Mouse (Mus musculus) spleen, postnatal 36 days (tissue): ENCODE results near the gene Apobec4.

ENCODE experiments used
- DNase-seq, 2 experiments: peaks; one replicate each; pipeline ENCODE4 v3.0.0; 2022; ENCODE audit warnings: low spot score in 2 of 2, mixed read lengths in 1 of 2

Apobec4 gene

DNA sequence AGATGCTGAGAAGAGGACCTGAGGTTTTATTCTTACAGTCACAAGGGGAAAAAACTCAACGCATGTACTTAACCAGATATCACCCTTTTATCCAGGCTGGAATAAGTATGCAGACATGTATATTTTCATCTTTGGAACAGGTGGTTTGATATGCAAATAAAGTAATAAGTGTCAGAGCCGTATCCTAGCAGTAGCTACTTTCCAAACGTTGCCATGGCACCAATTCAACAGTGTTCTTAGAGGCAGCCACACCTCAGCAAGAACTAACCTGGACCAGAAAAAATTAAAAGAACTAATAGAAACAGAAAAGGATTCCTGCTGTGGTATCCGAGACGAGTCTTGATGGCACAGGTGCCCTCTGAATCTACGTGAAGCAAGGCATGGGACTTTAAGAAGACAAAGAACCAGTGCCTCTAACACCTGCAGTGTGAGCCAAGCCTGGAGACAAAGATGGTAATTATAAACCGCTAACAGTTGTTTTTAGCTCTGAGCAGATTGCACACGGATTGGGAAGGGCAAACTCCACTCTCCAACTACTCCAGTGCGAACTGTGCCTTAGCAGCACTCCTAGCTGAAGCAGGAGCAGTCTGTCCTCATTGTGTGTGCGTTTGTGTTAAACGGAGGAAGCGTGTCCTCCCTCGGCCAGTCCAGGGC lies at the start of gene Apobec4:
Apobec4 (plus strand) TSS at position 240 of the 654 bp plus-strand sequence.
- no peak for DNase-seq

DNA sequence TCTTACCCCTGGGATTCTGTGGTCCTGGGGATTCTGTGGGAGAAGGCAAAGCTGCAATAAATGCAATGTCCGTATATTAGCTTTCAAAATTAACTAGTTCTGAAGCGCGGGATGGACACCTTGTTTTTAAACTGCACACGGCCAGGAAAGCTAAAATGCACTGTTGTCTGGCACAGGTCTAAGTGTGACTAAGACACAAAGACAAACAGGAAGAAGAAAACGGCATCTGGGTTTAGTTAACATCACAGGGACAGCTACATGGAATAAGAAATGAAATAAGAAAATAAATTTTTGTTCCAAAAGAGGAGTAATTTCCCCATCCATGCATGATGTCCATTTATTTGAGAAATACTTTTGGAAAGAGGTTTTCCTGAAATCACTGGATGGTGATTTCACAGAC lies 49.3 kb upstream of the Apobec4 start:
- DNase-seq, result no peak

DNA sequence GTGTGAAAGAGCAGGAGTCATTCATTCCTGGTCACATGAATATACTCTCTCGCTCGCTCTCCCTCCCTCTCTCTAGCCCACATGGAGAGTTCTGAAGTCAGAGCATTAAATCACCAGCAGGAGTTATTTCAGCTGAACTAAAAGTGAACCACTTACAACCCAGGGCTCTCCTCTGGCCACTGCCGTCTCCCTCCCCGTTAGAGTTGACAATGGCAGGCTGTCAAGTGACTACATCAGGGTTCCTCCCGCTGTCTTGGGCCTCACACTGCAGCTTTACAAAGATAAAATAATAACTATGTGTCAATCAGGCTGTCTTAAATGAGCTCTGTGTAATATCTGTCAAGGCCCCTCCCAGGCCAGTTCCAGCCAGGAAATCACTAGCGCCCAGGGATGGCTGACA lies 47.4 kb upstream of the Apobec4 start:
- DNase-seq, result no peak

DNA sequence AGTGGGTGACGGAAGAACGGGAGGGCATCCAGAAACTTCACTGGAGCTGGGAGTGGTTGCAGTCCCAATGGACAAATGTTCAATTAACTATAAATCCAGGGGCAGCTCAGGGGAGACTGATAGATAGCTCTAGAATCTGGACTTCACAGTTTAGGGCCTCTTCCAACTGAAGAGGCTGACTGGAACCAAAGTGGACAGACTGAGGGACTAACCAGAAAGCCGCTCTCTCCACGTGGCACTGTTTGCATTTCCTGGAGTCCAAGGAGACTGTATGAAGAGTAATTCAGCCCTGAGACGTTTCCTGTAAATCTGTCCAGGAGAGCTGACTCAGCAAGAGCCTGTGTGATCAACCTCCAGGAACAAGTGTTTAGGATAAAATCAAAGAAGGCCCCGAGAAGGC lies 46.4 kb upstream of the Apobec4 start:
- no peak for DNase-seq

DNA sequence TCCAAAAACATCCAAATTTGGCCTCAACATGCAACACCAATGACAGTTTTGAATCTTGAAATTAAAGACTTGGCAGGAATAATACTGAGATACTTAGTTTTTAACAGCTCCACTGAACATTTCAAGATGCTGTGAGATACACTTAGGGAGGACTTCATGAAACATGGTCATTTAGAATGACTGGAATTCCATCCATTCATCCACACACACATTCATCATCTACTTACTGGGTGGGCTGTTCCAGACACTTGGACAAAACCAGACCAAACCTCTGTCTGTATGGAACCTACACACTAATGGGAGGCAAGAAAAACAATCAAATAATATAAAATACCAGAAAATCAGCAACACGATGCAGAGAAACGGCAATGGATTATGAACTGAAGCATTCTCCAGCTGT lies 42.8 kb upstream of the Apobec4 start:
- no peak for DNase-seq

DNA sequence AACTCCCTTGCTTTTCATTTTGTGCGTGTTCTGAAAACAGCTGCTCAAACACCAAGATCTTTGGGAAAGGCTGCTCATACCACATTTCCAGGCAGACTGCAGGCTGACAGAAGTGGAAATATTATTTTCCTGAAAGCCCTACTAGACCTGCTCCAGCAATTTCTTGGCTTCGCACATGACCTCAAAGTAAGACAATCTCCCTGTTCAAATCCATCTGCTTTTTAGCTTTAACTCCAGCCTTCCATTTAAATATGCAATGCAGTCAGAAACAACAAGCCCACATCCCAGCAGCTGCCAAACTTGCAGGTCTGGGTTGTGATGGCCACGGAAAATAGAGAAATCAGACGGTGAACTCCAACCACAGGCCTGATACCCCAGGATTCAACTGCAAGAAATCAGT lies 39.3 kb upstream of the Apobec4 start:
- DNase-seq, result no peak

DNA sequence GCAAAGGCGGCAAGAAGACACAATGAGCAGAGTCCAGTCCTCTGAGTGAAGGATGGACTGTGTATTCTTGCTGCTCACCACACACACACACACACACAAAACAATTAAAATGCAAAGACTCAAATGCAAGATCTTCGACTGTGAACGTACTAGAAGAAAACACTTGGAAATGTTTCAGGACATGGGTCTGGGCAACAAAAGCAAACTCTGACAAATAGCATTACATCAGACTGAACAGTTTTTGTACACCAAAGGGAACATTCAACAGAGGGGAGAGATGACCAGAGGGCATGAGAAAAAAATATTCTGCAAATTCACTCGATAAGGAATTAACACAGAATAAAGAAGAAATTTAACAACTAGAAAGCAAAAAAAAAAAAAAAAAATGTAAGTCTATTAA lies 36.4 kb upstream of the Apobec4 start:
- DNase-seq, result no peak

DNA sequence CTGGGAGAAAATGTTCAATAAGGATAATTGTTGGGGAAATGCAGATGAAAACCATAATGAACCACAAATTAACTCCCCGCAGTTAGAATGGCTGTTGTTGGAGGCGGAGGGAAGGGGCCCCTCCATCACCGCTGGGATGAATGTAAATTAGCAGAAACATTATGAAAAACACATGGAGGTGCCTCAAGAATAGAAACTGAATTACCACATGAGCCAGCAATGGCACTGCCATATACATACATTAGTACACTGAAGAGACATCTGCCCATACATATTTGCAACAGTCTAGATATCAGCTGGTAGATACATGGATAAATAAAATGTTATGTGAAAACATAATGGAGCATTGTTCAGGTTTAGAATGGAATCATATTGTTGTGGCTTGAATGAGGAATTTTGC lies 35.9 kb upstream of the Apobec4 start:
- DNase-seq, result no peak

DNA sequence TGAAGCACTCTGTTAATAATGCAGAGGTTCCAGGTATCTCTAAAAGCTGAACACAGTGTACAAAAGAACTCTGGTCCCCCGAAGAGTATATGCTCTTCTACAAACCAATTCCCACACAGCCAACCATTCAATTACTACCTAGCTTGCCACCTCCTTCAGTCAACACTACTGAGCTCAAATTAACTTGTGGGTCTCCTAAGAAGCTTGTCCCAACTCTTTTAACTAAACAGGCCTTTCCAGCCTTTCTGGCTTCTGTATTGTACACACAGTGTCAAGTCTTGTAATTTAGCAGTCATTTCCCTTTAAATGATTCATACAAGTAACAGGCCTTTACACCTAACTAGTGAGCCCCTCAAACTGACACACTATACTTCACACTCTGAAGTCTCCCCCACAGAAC lies 33.0 kb upstream of the Apobec4 start:
- DNase-seq, result no peak

DNA sequence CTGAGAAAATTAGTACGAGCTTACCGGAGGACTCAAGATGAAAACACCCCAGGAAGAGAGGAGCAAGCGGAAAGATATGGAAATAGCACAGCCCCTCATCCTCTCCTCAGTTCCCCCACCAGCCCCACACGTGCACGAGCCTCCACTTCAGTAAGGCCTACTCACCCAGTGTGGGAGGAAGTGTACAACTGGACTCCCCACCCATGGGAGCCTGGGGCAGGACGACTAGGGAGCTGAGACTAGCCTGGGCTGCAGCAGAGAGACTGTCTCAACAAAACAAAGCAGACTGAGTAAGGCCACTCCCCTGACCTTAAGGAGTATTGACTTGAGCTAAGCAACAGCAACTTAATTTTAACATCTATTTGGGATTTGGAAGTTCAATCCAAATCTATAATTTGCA lies 32.2 kb upstream of the Apobec4 start:
- DNase-seq, result no peak

DNA sequence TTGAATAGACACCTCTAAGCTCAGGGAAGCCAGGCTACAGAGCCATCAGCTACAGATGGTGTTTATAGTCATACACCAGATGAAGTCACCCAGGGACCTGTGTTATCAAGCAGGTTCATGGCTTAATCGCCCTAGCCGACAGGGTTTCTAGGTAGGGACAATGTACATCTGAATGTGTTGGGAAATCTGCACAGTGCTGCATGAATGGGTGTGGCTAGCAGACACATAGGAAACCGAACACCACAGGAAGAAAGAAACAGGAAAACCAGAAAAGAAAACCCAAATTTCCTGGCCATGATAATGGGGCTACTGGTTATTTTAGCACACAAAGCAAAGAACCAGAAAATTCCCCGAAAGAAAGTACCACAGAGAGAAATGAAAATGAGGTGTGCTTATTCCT lies 29.4 kb upstream of the Apobec4 start:
- DNase-seq, result no peak

DNA sequence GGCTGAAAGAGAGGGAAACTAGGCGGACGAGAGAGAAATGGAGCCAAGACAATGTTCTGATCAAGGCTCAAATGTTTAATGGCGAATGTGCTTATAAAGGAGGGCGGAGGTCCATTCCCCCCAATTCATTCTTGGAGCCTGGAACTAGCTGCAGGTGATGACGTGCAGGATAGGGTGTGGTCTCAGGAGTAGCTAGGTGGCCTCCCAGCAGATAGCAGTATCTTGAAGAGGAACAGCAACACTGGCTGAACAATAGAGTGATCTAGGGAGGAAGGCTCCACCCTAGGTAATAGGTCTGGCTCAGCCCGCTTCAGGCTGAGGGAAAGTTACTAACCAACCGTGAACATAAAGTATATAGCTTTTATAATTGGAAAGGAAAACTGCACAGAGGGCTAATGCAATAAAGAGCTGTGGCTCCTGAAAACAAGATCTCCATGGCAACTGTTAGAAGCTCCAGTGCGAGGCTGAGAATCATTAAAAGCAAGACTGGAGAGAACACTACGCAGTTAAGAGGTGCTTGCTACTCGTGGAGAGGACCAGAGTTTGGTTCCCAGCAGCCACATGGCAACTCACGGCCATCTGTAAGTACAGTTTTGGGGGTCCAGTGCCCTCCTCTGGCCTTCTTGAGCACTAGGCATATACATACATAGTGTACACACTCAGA lies 28.7 kb upstream of the Apobec4 start:
- no peak for DNase-seq

DNA sequence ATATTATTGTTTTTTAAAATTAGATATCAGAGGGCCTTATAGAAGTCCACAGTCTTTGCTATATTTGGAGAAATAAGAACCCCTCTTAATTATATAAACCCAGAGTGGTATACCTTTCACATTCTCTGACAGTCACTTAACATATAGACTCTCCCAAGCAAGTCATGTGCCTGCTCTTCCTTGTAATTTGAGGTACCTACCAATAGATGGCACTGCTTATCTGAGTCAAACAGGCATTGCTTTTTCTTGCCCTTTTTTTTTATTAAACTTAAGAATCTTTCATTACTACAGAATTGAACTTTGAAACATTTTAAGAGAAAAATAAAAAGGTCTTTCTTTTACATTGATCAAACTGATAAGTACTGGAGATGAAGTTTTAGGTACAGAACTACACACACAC lies 26.1 kb upstream of the Apobec4 start:
- DNase-seq, result no peak

DNA sequence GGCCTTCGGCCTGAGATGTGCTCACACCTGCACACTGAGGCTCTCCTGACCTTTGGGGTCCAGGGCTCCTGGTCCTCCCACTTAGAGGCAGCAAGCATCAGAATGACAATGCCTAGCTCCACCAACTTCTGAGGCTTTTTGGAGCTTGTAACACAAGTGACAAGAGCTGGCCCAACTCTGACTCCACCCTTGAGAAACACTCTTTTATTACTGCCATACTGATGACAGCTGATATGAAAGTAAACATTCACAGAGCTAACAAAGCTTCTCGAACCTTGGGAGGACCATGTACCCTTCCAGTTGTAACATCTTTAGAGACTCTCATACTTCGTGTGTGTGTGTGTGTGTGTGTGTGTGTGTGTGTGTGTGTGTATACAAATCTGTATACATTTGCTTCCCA lies 24.3 kb upstream of the Apobec4 start:
- DNase-seq, result no peak

DNA sequence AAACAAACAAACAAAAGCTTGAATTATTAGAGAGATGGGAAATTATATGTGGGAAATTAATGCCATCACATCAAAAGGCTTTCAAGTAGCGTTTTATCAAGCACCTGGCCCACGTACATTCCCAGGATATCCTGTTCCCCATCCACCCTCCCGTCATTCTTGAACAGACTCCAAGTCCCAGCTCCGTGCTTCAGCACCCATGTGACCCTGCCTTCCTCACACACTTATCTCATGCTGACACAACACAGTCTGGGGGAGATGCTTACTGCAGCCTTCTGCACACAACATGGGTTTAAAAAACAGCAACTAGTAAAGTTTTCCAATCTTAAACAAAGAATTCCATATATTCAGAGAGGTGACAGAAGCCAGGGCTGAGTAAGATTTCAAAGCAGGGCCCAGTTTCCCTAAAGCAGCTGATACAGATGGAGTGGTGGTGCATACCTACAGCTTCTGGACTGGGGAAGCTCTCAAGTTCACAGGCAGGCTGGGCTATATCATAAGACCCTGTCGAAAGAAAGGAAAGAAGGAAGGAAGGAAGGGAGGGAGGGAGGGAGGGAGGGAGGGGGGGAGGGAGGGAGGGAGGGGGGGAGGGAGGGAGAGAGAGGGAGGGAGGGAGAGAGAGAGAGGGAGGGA lies 22.6 kb upstream of the Apobec4 start:
- DNase-seq, result no peak

DNA sequence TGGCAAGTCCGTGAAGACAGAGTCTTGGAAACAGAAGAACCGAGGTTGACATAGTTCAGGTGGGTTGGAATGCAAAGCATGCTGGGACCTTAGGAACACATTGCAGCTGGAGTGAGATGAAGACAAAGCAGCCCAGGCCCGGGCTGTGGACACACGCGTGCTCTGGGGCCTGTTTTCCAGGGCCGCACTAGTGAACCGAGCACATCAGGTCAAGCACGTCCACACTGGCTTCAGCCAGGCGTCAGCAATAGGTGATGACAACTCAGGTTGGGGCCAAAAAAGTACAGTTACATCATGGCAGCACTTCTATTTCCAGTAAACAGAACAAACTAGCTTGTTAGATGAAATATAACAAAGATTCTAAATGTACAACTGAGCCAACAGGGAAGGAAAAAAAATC lies 11.6 kb upstream of the Apobec4 start:
- no peak for DNase-seq

DNA sequence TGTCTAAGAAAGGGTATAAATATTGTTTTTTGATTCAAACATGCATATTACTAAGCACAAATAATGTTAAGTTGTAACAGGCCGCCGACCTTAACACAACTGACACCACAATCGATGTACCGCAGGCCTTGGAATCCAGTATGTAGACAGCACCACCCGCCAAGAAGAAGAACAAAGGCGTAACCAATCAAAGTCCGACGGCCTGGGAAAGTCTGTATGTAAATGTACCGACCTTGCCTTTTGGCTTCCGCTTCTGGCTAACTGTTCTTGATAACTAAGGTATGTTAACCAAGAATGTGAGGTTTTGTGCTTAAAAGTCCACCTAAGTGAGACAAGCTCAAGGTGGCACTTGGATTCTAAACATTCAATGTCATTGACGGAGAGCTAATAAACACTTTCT lies 11.0 kb upstream of the Apobec4 start:
- no peak for DNase-seq

DNA sequence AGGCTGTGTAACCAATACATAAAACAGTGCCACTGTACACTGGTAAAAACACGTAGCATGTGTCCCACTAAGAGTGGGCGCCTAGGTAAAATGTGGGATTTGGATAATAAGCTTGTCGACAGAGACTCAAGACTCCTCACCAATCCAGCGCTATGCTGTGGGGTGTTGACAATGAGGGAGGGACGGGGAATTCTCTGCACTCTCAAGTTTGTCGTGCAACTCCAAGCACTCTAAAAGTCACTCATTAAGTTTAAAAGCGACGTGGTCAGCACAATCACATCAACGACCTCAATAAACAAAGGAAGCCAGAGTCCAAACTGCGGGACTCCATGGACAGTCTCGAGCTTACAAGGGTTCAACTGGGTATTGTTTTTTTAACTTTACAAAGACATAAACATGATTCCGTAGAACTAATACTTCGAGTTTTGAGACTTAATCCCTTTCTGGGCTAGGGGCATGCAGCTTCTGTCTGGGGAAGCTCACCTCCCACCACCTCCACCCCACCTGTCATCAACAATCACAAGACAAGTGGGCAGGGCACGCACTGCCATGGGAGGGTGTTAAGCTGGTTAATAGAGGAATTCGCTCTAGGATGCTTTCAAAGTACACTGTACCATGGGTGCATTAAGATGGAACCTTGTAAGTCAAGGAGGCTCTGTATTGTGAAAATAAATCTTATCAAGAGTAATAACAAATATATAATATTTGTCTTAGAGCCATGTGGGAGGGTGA lies 7.1 kb upstream of the Apobec4 start:
- DNase-seq, result no peak

DNA sequence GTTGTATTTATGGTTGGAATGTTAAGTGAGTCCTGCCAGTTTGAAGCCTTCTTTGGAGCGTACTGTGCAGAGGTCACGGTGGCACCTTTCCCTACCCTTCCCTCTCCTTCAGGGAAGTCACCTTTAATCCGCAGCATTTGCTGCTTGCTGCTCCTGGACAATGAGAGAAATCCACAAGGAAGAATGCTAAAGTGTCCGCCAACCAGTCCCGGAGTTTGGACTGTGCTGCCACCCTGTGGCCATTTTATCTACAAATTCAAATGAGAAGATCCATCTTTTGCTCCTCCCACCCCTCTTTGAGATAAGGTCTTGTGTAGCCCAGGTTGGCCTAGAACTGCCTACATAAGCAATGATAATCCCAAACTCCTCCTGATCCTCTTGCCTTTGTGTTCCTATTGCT lies 3.9 kb upstream of the Apobec4 start:
- DNase-seq, result peak; percentile 31 to 60

DNA sequence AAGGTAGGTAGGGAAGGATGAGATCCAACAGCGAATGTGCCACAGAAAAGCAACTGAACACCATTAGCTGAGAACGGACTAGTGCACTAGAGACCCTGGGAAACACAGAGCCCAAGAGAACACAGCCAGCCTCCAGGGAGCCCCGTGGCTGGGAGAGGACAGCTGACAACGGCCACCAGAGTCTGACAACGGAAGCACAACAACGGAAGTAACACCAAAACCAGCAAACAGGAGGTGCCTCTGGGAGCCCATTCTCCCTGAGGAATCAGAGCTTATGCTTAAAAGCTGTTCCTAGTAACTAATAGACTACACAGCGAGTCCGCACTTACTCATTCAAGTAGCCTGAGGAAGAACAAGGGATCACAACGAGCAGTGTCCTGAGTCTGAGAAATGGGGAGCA lies 1.1 kb upstream of the Apobec4 start:
- DNase-seq, result peak in 1 of 2 experiments; percentile 13

DNA sequence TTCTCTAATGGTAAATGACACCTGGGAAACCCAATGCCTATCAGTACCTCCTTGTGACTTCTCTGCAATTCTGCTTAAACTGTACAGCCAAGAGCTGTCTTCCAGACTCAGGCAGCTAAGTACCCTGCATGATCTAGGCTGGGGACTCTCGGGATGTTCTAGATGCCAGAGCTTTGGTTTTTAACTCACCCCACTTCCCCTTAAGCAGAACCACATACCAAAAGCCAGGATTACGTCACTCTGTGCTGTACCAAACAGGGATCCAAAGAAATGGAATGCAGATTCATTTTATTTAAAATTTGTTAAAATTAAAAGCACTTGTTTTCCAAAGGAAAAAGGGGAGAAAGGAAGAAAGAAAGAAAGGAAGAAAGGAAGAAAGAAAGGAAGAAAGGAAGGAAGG lies 11.4 kb downstream of the Apobec4 start:
- DNase-seq, result no peak

DNA sequence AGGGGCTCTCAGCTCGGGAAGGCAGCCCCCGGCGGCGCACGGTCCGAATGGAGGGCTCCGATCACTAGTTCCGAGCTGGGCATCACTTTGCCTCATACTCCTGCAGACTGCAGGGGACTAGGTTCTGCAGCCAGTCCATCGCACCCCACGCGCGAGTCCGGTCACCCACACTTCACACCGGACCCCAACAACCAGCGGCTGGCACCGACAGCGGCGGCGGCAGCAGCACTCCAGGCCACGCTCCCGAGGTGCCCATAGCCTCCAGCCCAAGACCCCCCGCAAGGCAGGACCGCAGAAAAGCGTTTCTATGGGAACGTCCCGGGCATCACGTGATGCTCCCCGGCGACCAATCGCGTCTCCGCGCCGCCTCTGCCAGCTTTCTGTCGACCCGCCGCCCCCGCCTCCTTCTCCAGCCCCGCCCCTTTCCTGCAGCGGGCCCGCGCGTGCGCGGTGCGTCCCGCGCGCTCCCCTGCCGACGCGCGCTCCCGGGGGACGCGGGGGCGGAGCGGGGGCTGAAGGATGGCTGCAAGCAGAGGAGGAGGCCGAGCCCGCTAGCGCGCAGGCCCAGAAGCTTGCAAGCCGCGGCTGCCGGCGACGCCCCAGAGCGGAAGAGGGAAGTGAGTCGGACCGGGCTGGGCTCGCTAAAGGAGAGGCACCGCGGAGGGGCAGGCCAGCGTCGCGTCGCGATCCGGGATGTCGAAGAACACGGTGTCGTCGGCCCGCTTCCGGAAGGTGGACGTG lies 15.9 kb downstream of the Apobec4 start, which contains the start of the genes Rgl1 and Arpc5:
Rgl1 (minus strand) TSS at position 320 of the 741 bp plus-strand sequence.
Arpc5 (plus strand) TSS at position 511 of the 741 bp plus-strand sequence.
- peak; percentile 98 to 99 for DNase-seq
